Mouse (Mus musculus) midbrain, embryonic 12.5 days (tissue): ENCODE data around the gene Gm26661. TPM values are rescaled to one million over a fixed set of nuclear protein-coding genes. Genes with fewer than 3 reads are reported as not detected.

Source experiments
- ATAC-seq: fragments of 200-750 bp; cut with Nextera tagmentation; 2 replicates; pipeline ENCODE4 v1.8.0; 2017; ENCODE audit warnings: low read depth, moderate TSS enrichment, moderate library complexity; ENCODE audit not compliant: low FRiP score
- H3K27ac ChIP-seq: fragments of 300-500 bp; sonication (generic); replicated peaks from 2 replicates; pipeline ENCODE4 v1.5.1; 2016; ENCODE audit warnings: mild to moderate bottlenecking
- H3K27me3 ChIP-seq: fragments of 300-500 bp; sonication (generic); 2 replicates; pipeline ENCODE4 v1.6.1; 2016; ENCODE audit warnings: mild to moderate bottlenecking
- H3K36me3 ChIP-seq: fragments of 300-500 bp; sonication (generic); 2 replicates; pipeline ENCODE4 v1.6.1; 2016
- H3K4me1 ChIP-seq: fragments of 300-500 bp; sonication (generic); 2 replicates; pipeline ENCODE4 v1.6.1; 2016
- H3K4me2 ChIP-seq: fragments of 300-500 bp; sonication (generic); replicated peaks from 2 replicates; pipeline ENCODE4 v1.6.1; 2016; ENCODE audit warnings: mild to moderate bottlenecking, moderate library complexity
- H3K4me3 ChIP-seq: fragments of 300-500 bp; sonication (generic); 2 replicates; pipeline ENCODE4 v1.5.1; 2016; ENCODE audit warnings: mild to moderate bottlenecking
- H3K9ac ChIP-seq: fragments of 300-500 bp; sonication (generic); replicated peaks from 2 replicates; pipeline ENCODE4 v1.6.1; 2016; ENCODE audit warnings: mild to moderate bottlenecking, moderate library complexity
- H3K9me3 ChIP-seq: fragments of 300-500 bp; sonication (generic); 2 replicates; pipeline ENCODE4 v1.6.1; 2016; ENCODE audit warnings: mild to moderate bottlenecking
- WGBS: fragments of 180-500 bp; shearing (Covaris S2); methylation state at CpG from one replicate; pipeline ENCODE4 v1.1.7; 2016; 5-methylcytosine and 5-hydroxymethylcytosine counted together
- polyA plus RNA-seq: library from polyadenylated mRNA; unstranded; fragments of >200 nt; fragmentation: Nextera tagmentation; extraction: Ambion mirVana; gene quantifications from 2 replicates; pipeline ENCODE4 v1.2.1, GENCODE M21; 2016

Gene Gm26661
- polyA plus RNA-seq, result not detected in 2 replicates

DNA sequence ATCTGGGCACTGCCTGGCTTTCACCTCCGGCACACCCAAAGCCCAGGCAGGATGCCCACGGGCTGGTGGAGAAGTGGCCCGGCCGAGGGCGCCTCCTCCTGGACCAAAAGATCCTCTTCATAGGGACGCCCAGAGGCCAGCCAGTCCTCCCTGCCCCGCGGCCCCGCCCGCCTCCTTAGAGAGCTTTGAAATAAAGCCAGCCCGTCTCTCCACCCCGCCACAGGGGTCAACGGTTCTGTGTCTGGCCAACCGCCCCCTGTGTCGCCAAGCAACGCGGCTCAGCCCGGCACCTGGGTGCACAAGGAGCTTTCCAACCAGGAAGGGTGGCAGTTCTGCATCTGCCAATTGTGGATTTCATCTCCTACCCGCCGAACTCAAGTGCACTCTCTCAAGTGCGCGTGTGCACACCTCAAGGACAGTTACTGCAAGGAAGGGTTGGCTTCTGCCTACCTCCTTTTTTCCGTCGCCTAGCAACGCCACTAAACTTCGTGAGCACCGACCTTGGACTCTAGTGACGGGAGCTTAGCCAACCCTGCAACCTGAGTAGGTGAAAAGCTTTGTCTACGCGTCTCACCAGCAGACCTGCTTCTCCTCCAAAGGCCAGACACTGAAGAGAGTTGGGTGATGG is at the start of gene Gm26661:
Gene Gm26661 (plus strand): TSS at position 56 of the 628 bp plus-strand sequence.
- no peak within 1 kb of the TSS for H3K27ac ChIP-seq
- no peaks in the 10 kb centered on the region for H3K36me3 ChIP-seq
- H3K27me3 ChIP-seq, result peaks cover 7% of the 10 kb centered on the region; the same call in 1 of the 2 replicates
- peaks cover 10% of the 10 kb centered on the region for H3K4me1 ChIP-seq
- H3K9ac ChIP-seq, result peak within 1 kb of the TSS; percentile 44; the same call in 1 of the 2 replicates
- H3K9me3 ChIP-seq, result no peaks in the 10 kb centered on the region
- H3K4me2 ChIP-seq, result peak within 1 kb of the TSS; percentile 81
- WGBS, result 2% methylated on average over 30 of the region's 30 CpGs
- peak within 1 kb of the TSS; percentile 43 for H3K4me3 ChIP-seq
- ATAC-seq, result peak; percentile 91

- no peaks in the 10 kb centered on the region for H3K9me3 ChIP-seq
- peak overlapping the region; percentile 47 for H3K9ac ChIP-seq
- H3K27ac ChIP-seq, result peak overlapping the region; percentile 64
- H3K27me3 ChIP-seq, result no peaks in the 10 kb centered on the region
- ATAC-seq, result peak; percentile 89
- no peaks in the 10 kb centered on the region for H3K36me3 ChIP-seq
- WGBS, result 39% methylated on average over 11 of the region's 11 CpGs
- H3K4me3 ChIP-seq, result peak overlapping the region; percentile 19
- peaks cover 4% of the 10 kb centered on the region; the same call in 1 of the 2 replicates for H3K4me1 ChIP-seq
- peak overlapping the region; percentile 43 for H3K4me2 ChIP-seq
Measured at GRCm38 (mm10) chr14:7748944-7749763, 42.2 kb upstream of the Gm26661 start.

DNA sequence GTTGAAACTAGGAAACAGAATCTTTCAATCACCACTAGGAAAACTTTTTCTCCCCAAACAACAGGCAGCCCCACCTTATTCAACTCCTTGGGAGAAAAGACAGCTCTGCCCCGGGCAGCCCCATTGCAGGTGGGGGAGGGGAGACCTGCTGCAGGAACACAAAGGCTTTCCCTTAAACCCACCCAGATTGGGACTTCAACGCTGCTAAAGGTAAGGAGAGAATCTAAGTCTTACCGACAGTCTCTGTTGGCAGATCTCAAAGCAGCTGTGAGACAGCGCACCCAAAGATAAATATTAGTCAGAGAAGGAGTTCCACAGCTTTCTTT is 41.7 kb upstream of the Gm26661 start:
- 7% methylated on average over 4 of the region's 4 CpGs for WGBS
- Histone ChIP-seq H3K4me3 (peak overlapping the region; percentile 19), H3K9ac (peak overlapping the region; percentile 47), H3K9me3 (no peaks in the 10 kb centered on the region), H3K27me3 (no peaks in the 10 kb centered on the region), H3K27ac (peak overlapping the region; percentile 64), H3K4me1 (peaks cover 4% of the 10 kb centered on the region; the same call in 1 of the 2 replicates), H3K36me3 (no peaks in the 10 kb centered on the region), H3K4me2 (peak overlapping the region; percentile 43)
- ATAC-seq, result peak; percentile 93

DNA sequence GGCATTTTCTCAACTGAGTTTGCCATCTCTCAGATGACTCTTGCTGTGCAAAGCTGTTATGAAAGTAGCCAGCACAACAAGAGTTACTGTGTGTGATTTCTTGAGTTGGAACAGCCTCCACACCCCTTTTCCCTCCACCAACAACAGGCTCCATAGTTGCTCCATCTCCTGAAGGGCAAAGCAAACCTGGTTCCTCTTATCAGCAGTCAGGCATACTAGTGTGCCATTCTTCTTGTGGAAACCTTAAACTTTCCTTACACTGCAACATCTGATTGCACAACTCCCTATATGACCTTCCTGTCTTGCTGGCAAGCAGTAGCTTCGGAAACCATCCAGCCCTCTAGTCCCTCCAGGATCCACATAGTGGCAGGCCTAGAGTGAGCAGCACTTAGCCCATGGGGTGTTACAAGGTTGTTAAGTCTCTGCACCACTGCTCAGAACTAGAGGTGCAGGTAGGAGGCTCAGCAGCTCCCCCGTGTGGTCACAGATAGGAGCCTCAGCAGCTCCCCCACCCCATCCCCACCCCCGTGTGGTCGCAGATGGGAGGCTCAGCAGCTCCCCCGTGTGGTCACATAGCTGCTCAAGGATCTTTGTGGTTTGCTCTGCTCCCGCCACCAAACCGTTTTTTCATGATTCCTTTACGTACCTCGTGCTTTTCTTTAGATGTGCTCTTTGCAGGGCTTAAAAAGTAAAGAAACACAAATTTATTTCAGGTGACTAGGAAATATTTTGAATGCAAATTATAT is 25.6 kb upstream of the Gm26661 start:
- ATAC-seq, result peak; percentile 91
- H3K27ac ChIP-seq, result no peak overlapping the region
- no peaks in the 10 kb centered on the region for H3K4me1 ChIP-seq

DNA sequence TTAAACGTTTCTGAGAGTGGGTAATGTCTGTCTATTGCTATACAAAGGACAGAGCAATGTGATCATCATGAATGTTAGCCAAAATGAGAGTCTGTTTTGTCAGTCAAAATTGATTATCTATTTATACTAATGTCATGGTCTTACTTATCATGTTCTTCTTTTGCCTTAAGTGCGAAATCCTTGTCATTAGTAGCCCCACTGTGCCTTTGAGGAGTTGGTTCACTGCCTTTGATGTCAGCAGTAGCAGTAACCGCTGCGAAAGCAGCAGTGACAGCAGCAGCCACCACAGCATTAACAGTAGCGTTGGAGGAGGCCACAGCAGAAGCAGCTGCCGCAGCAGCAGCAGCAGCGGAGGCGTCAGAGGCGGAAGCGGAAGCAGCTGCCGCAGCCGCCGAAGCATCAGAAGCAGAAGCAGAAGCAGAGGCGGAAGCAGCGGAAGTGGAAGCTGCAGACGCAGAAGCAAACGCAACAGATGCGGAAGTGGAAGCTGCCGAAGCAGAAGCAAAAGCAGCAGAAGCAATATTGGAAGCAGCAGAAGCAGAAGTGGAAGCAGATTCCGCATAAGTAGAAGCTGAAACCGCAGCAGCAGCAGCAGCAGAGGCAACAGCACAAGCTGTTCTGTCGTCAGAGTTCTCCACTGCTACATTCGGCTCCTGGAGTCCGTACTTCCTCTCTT is 17.5 kb upstream of the Gm26661 start:
- Histone ChIP-seq H3K9ac (peak overlapping the region; percentile 51; the same call in 1 of the 2 replicates), H3K36me3 (no peaks in the 10 kb centered on the region), H3K4me1 (no peaks in the 10 kb centered on the region), H3K4me2 (peak overlapping the region; percentile 52), H3K9me3 (no peaks in the 10 kb centered on the region), H3K4me3 (peak overlapping the region; percentile 45), H3K27ac (peak overlapping the region; percentile 70), H3K27me3 (no peaks in the 10 kb centered on the region)
- peak; percentile 81 for ATAC-seq
- WGBS, result 34% methylated on average over 24 of the region's 24 CpGs

More for the DNA sequence above, 25.6 kb upstream of the Gm26661 start:
- Histone ChIP-seq H3K4me3 (no peak overlapping the region), H3K9me3 (no peaks in the 10 kb centered on the region), H3K9ac (no peak overlapping the region), H3K4me2 (no peak overlapping the region), H3K27me3 (no peaks in the 10 kb centered on the region), H3K36me3 (no peaks in the 10 kb centered on the region)
- WGBS, result 15% methylated on average over 9 of the region's 9 CpGs

GRCm38 (mm10) chr14:7786073-7786472 is 5.3 kb upstream of the Gm26661 start:
- H3K9ac ChIP-seq, result no peak overlapping the region
- H3K36me3 ChIP-seq, result no peaks in the 10 kb centered on the region
- H3K9me3 ChIP-seq, result no peaks in the 10 kb centered on the region
- no peak for ATAC-seq
- H3K27me3 ChIP-seq, result peaks cover 2% of the 10 kb centered on the region; the same call in 1 of the 2 replicates
- peaks cover under 1% of the 10 kb centered on the region; the same call in 1 of the 2 replicates for H3K4me1 ChIP-seq
- WGBS, result 49% methylated on average over 13 of the region's 13 CpGs
- H3K4me3 ChIP-seq, result no peak overlapping the region
- H3K4me2 ChIP-seq, result no peak overlapping the region
- H3K27ac ChIP-seq, result no peak overlapping the region

DNA sequence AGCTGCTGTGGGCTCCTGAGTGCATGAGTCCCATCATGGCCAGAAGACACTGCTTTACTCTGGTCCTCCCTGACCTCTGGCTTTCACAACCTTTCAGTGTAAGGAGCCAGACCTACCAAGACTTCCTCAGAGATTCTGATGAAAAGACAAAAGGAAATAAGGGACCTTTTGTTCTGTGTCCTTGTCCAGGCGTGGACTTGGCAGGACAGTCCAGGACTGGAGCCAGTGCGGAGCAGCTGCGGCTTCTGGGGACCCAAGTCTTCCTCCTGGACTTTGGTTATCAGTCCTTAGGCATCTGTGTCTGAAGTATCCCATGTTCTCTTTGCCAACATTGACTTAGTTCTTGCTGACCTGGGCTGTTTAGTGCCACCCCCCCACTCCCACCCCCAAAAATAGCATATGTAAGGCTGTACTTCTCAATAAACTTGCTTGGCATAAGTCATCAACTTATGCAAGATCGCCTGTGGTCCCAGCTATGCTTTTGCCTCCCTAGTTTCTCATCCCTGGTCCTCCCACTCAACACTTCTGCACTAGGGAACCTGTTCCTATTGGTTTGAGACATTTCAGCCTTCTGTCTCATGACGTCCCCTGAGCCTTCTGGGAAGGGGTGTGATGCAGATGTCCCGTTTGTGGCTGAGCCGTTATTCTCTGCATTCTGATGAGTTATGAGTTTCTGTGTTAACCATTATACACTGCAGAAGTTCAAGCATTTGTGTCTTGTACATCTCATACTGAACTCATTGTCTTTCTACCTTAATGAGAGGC is 1.9 kb upstream of the Gm26661 start:
- H3K4me3 ChIP-seq, result no peak overlapping the region
- no peaks in the 10 kb centered on the region for H3K36me3 ChIP-seq
- H3K27me3 ChIP-seq, result peaks cover 7% of the 10 kb centered on the region; the same call in 1 of the 2 replicates
- ATAC-seq, result no peak
- no peaks in the 10 kb centered on the region for H3K9me3 ChIP-seq
- no peak overlapping the region for H3K9ac ChIP-seq
- 86% methylated on average over 7 of the region's 7 CpGs for WGBS
- H3K4me2 ChIP-seq, result no peak overlapping the region
- H3K27ac ChIP-seq, result no peak overlapping the region
- peaks cover 10% of the 10 kb centered on the region for H3K4me1 ChIP-seq

DNA sequence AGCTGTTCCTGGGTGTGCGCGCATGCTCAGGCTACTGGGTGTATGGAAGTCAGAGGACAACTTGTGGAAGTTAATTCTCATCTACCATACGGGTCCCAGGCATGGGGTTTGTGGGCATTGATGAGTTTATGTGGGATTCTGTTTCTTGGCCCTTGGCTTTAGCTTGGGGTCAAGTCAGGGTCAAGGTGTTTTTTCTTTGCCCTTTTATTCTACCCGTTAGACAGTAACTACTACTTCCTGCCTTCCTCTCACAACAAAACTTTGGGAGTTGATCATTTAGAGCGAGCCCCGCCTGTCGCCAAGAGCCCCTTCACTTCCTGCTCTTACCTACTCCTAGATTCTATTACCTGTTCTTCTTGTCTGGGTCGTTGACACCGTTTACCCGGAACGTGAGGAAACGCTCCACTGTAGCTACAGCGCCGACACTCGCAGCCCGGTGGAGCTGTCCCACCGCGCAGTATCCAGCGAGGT is 291 bp upstream of the Gm26661 start:
- H3K4me2 ChIP-seq, result peak overlapping the region; percentile 81
- no peak overlapping the region for H3K27ac ChIP-seq
- 15% methylated on average over 19 of the region's 19 CpGs for WGBS
- ATAC-seq, result no peak
- H3K9me3 ChIP-seq, result no peaks in the 10 kb centered on the region
- H3K4me3 ChIP-seq, result peak overlapping the region; percentile 43
- peaks cover 10% of the 10 kb centered on the region for H3K4me1 ChIP-seq
- no peaks in the 10 kb centered on the region for H3K36me3 ChIP-seq
- H3K27me3 ChIP-seq, result peaks cover 7% of the 10 kb centered on the region; the same call in 1 of the 2 replicates
- peak overlapping the region; percentile 44; the same call in 1 of the 2 replicates for H3K9ac ChIP-seq

DNA sequence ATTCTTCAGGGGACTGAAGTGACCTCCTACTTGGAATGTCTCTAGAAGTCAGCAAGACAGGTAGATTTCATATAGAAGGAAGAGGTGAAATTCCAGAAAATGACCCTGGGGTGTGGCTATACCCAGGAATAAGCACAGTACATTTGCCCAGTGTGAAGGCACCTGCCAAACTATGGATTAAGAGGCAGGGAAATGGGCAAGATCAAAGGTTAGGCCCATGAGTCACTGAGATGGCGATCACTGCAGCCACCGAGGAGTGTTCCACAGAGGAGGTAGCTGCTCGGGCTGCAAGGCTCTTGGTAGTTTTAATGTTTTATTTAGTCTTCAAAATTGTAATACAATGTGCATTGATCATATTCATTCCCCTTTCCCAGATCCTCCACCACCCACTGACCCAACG is 4.6 kb downstream of the Gm26661 start:
- Histone ChIP-seq H3K9ac (no peak overlapping the region), H3K9me3 (peaks cover 3% of the 10 kb centered on the region; the same call in 1 of the 2 replicates), H3K27ac (no peak overlapping the region), H3K36me3 (no peaks in the 10 kb centered on the region), H3K4me2 (no peak overlapping the region), H3K4me3 (no peak overlapping the region), H3K27me3 (peaks cover 7% of the 10 kb centered on the region; the same call in 1 of the 2 replicates), H3K4me1 (peaks cover 10% of the 10 kb centered on the region)
- no peak for ATAC-seq
- 80% methylated on average over 4 of the region's 4 CpGs for WGBS

- H3K4me1 ChIP-seq, result no peaks in the 10 kb centered on the region
- ATAC-seq, result no peak
- no peak overlapping the region for H3K27ac ChIP-seq
- no peak overlapping the region for H3K4me2 ChIP-seq
- no peak overlapping the region for H3K4me3 ChIP-seq
- H3K9ac ChIP-seq, result no peak overlapping the region
- H3K9me3 ChIP-seq, result peaks cover 3% of the 10 kb centered on the region; the same call in 1 of the 2 replicates
- H3K27me3 ChIP-seq, result no peaks in the 10 kb centered on the region
- no peaks in the 10 kb centered on the region for H3K36me3 ChIP-seq
Measured at GRCm38 (mm10) chr14:7800611-7801010, 9.2 kb downstream of the Gm26661 start.

- no peak overlapping the region for H3K9ac ChIP-seq
- peaks cover 3% of the 10 kb centered on the region; the same call in 1 of the 2 replicates for H3K9me3 ChIP-seq
- H3K27ac ChIP-seq, result no peak overlapping the region
- no peaks in the 10 kb centered on the region for H3K27me3 ChIP-seq
- H3K4me3 ChIP-seq, result no peak overlapping the region
- ATAC-seq, result no peak
- H3K4me1 ChIP-seq, result no peaks in the 10 kb centered on the region
- H3K4me2 ChIP-seq, result no peak overlapping the region
- WGBS, result 7% methylated on average over 4 of the region's 4 CpGs
- H3K36me3 ChIP-seq, result no peaks in the 10 kb centered on the region
Measured at GRCm38 (mm10) chr14:7801831-7802230, 10.4 kb downstream of the Gm26661 start.
